Mouse (Mus musculus): Measurements from ENCODE around the gene Slc20a1. TPM values are rescaled to one million over a fixed set of nuclear protein-coding genes. Genes with fewer than 3 reads are reported as not detected.

The Slc20a1 gene
- polyA plus RNA-seq (2021; fragmentation: Nextera tagmentation) = 15.8 and 16.3 TPM in 2 replicates
- long read RNA-seq, experiment 1, transcript Slc20a1-201 (11 exons, 3,316 nt) = major isoform, 9 of 50 reads
- long read RNA-seq, experiment 1, partial matches to known transcripts = 34 of 50 reads
- long read RNA-seq, experiment 1, other reads (novel, unspliced or antisense) = 1 of 50 reads
- long read RNA-seq, experiment 2, transcript Slc20a1-205 (6 exons, 1,989 nt) = minor isoform, 5 of 168 reads
- long read RNA-seq, experiment 2, transcript Slc20a1-201 (11 exons, 3,316 nt) = major isoform, 93 of 168 reads
- long read RNA-seq, experiment 2, transcript Slc20a1-202 (10 exons, 3,219 nt) = minor isoform, 25 of 168 reads
- long read RNA-seq, experiment 2, partial matches to known transcripts = 34 of 168 reads
- long read RNA-seq, experiment 2, other reads (novel, unspliced or antisense) = 11 of 168 reads

DNA sequence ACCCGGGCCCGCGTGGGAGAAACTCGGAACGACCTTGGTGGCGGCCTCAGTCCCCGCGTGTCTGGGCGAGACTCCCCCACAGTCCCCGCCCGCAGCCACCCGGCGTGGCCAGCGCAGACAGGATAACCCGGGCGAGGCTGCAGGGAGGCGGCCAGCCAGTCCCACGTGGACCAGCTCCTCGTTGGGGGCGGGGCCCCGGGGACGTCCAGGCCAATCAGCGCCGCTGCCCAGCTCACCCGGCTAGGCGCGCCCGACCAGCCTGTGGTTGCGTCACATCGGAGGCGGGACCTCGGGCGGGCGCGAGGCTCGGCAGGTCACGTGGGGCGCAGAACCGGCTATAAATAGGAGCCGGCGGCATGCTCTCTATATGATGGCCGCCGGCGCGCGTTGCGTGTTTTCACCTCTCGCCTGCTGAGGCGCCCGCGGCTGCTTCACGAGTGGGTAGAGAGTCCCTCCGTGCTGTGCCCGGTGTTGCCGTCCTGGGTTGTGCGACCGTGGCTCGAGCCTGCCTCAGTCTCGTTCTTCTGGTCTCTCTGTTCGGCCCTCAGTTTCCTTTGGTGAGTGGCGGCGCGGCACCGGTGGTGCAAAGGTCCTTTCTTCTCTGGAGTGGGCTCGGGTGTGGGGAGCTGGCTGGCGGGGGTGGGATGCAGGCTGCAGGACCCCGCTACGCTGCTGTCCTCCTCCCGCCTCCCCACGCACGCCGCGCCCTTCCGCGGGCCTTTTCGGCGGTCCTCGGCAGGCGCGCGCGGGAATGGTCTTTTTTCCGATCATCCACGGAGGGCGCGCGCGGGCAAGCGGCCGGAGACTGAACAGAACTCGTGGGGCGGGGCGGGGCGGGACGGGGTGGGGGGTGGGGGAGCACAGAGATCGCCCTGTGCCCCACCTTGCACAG is at the start of gene Slc20a1:
TSS of gene Slc20a1 (plus strand) at position 329 of the 892 bp plus-strand sequence.

Other genes starting within 250 kb of the Slc20a1 start
- gene Zc3h6, start 231.4 kb upstream of the Slc20a1 start, polyA plus RNA-seq (2021; fragmentation: Nextera tagmentation) = 5.8 and 6.3 TPM in 2 replicates
- 2.2 and 2.6 TPM in 2 replicates for gene Gm10762, start 231.0 kb upstream of the Slc20a1 start, polyA plus RNA-seq (2021; fragmentation: Nextera tagmentation)
- 0.03 TPM in 1 of 2 replicates, not detected in the other for gene Vinac1, start 150.6 kb upstream of the Slc20a1 start, polyA plus RNA-seq (2021; fragmentation: Nextera tagmentation)
- 14.7 and 15.4 TPM in 2 replicates for gene Ttl, start 132.8 kb upstream of the Slc20a1 start, polyA plus RNA-seq (2021; fragmentation: Nextera tagmentation)
- gene Polr1b, start 97.8 kb upstream of the Slc20a1 start, polyA plus RNA-seq (2021; fragmentation: Nextera tagmentation) = 2.6 and 3.3 TPM in 2 replicates
- gene Chchd5, start 69.1 kb upstream of the Slc20a1 start, polyA plus RNA-seq (2021; fragmentation: Nextera tagmentation) = 28.4 and 32.0 TPM in 2 replicates
- gene Ckap2l, start 98.4 kb downstream of the Slc20a1 start, polyA plus RNA-seq (2021; fragmentation: Nextera tagmentation) = 0.20 and 0.25 TPM in 2 replicates
- 0.24 and 0.40 TPM in 2 replicates for gene Il1a, start 111.2 kb downstream of the Slc20a1 start, polyA plus RNA-seq (2021; fragmentation: Nextera tagmentation)
- 0.20 and 0.24 TPM in 2 replicates for gene Il1b, start 172.4 kb downstream of the Slc20a1 start, polyA plus RNA-seq (2021; fragmentation: Nextera tagmentation)